Mouse (Mus musculus): ENCODE measurements at regions not wholly inside any gene's neighbourhood (a gene's known extent, or its start where the extent isn't known, plus 50 kb on each side); places are given as distances from the start of the nearest gene placed in this dataset.
"Not testable (repeated sequence)": the region's sequence is repeated elsewhere in the genome, so short reads cannot be mapped to it uniquely, and the experiment has no call there.

DNA sequence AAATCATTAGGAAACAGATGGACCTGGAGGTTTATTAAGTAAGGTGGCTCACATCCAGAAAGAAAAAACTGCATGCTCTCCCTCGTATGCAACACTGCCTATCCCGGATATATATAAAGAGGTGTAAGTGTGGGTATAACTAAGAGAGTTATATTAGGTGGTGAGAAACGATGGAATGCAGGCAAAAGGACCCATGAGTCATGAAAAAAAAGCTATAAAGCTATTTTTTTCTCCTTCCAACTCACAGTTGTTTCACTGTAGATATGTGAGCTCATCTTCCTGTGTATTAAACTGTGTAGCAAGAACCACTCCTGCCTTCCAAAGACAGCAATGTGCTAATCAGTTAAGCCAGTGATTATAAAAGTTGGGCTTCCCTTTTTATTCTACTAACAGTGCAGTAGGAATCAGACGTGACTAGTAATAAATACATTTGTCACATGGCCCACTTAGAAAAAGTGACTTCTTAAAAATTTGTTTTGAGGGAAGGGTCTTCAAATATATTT is 51.4 kb upstream of the Bdh1 start:
- not testable (repeated sequence) for DNase-seq (ENCODE audit: low spot score in 2 of 2)

GRCm38 (mm10) chr16:31369849-31370248 is 52.2 kb upstream of the Bdh1 start:
- DNase-seq (ENCODE audit: low spot score in 2 of 2) = no peak

- no peak for DNase-seq (ENCODE audit: low spot score in 2 of 2)
Observed at GRCm38 (mm10) chr16:31367521-31368245, 53.1 kb upstream of the Apod start.

DNA sequence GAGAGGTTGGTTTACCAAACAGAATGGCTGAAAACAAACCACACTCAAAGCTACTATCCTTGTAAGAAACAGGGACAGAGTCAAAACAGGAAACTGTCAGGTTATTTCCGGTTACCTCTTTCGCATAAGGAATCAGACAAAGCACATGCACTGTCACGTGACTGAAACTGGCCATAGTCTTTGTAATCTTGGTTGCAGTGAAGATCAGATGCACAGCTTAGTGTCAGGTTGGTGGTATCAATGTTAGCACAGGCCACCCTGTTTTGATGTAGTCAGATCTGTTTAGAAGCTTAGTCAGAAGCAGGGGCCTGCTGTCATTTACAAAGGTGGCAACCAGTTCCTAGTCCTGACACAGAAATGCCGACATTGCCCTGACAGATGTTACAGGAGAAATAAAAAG is 51.4 kb upstream of the Apod start:
- DNase-seq (ENCODE audit: low spot score in 2 of 2) = no peak

DNA sequence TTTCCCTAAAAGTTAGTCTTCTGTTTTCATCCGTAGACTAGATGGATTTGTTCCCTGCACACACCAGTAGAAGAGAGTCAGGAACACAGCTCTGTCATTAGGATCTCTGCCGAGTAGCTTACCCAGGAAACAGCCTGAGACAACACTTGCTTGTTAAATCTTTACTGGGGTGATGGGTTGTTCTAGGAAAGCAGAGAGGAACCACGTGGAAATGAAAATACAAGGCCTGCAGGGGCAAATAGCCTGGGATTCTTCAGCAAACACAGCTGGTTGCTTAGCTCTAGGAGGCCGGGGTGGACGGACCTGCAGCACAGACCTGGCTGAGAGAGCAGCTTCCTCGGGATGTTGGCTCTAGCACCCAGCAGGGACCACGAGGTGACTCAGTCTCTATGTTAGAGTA is 49.9 kb upstream of the Apod start:
- peak; percentile 29 to 48 for DNase-seq (ENCODE audit: low spot score in 2 of 2)

Data from frontal cortex, postnatal 10 days (tissue).